8 mouse cellular contexts compared by ENCODE assay signal in the genomic region with DNA sequence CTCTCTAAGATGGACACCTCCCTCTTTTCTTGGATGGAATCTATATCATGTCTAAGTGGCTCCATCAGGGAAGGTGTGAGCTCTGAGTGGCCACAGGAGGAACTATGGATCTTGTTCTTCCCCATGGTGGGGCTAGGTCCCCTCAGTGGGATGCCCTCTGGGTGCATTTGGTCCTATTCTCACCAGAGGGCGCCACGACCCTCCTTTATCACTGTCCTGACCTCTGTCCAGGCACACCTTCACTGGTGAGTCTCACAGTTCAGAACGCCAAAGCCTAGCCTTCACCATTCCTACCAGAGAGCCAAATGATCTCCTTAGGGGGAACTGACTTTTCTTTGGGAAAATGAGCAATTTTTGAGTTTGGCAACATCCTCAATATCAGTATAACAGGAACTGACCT.
DNase-seq lines count a peak whose midpoint lies in the region; ATAC-seq and TF ChIP-seq lines count a peak whose summit lies in the region.

No protein-coding gene starts in this region.

- intact Hi-C loops in left cerebral cortex, postnatal 4 days (cut with DNase I) = no loop called here

- WGBS in embryonic facial prominence, embryonic 14.5 days = 18% methylated on average over 3 of the region's 3 CpGs
- 5% methylated on average over 3 of the region's 3 CpGs for whole genome bisulfite sequencing in small intestine, adult 2 months
- 21% methylated on average over 3 of the region's 3 CpGs for WGBS in midbrain, embryonic 15.5 days

- peaks cover 5% of the 10 kb centered on the region for H3K4me1 ChIP-seq in embryonic facial prominence, embryonic 14.5 days (ENCODE audit: control insufficient read depth, insufficient read depth, low read length)
- no peaks in the 10 kb centered on the region for H3K4me1 ChIP-seq in small intestine, adult 2 months (ENCODE audit: control insufficient read depth, insufficient read depth, insufficient read length, low read length)
- no peaks in the 10 kb centered on the region for H3K4me1 ChIP-seq in midbrain, embryonic 15.5 days

- H3K27me3 ChIP-seq in embryonic facial prominence, embryonic 14.5 days (replicated peaks; ENCODE audit: control insufficient read depth, insufficient read depth, low read length) = no peaks in the 10 kb centered on the region
- H3K27me3 ChIP-seq in small intestine, adult 2 months (ENCODE audit: control insufficient read depth, insufficient read depth, low read length) = no peaks in the 10 kb centered on the region
- H3K27me3 ChIP-seq in midbrain, embryonic 15.5 days (replicated peaks) = no peaks in the 10 kb centered on the region

- no peak overlapping the region for H3K9ac ChIP-seq in embryonic facial prominence, embryonic 14.5 days (ENCODE audit: low read depth, low read length)
- no peak overlapping the region for H3K9ac ChIP-seq in midbrain, embryonic 15.5 days

- TF ChIP-seq POLR2A in small intestine, adult 2 months (IDR thresholded peaks at IDR 0.05; ENCODE audit: low read depth, low read length) = no peak

- ATAC-seq in embryonic facial prominence, embryonic 14.5 days (ENCODE audit: low read depth) = no peak
- no peak for ATAC-seq in midbrain, embryonic 15.5 days (replicated peaks)

- no peaks in the 10 kb centered on the region for H3K9me3 ChIP-seq in embryonic facial prominence, embryonic 14.5 days (ENCODE audit: control insufficient read depth, low read length)
- H3K9me3 ChIP-seq in midbrain, embryonic 15.5 days = no peaks in the 10 kb centered on the region

- peak; percentile 27 for DNase-seq in left cerebral cortex, postnatal 4 days
- DNase-seq in left cerebral cortex, adult 18-20 months (ENCODE audit: low spot score in 2 of 2) = no peak
- DNase-seq in R1 (ENCODE audit: low read depth, low spot score) = peak; percentile 45
- peak; percentile 13 for DNase-seq in embryonic facial prominence, embryonic 14.5 days (ENCODE audit: low spot score)
- DNase-seq in kidney, postnatal 10 days = peak; percentile 74
- no peak for DNase-seq in frontal cortex, postnatal 14 days (ENCODE audit: low spot score in 2 of 2)

- H3K4me2 ChIP-seq in embryonic facial prominence, embryonic 14.5 days (ENCODE audit: low read depth, low read length) = no peak overlapping the region
- no peak overlapping the region for H3K4me2 ChIP-seq in midbrain, embryonic 15.5 days

- no peak overlapping the region for H3K4me3 ChIP-seq in embryonic facial prominence, embryonic 14.5 days (ENCODE audit: low read depth, low read length)
- H3K4me3 ChIP-seq in small intestine, adult 2 months (ENCODE audit: low read depth, low read length) = no peak overlapping the region
- H3K4me3 ChIP-seq in midbrain, embryonic 15.5 days = no peak overlapping the region

- peak; percentile 57; the same call in 1 of the 2 replicates for TF ChIP-seq CTCF in small intestine, adult 2 months (IDR thresholded peaks at IDR 0.05; ENCODE audit: extremely low read depth, insufficient read length, insufficient replicate concordance, low read depth, low read length)

- no peaks in the 10 kb centered on the region for H3K36me3 ChIP-seq in embryonic facial prominence, embryonic 14.5 days (ENCODE audit: control insufficient read depth, insufficient read depth, low read length)
- no peaks in the 10 kb centered on the region for H3K36me3 ChIP-seq in small intestine, adult 2 months (ENCODE audit: control insufficient read depth, insufficient read depth, low read length)
- H3K36me3 ChIP-seq in midbrain, embryonic 15.5 days (replicated peaks) = no peaks in the 10 kb centered on the region

- no peak overlapping the region for H3K27ac ChIP-seq in embryonic facial prominence, embryonic 14.5 days (replicated peaks; ENCODE audit: low read depth, low read length)
- H3K27ac ChIP-seq in small intestine, adult 2 months (ENCODE audit: insufficient read depth, low read depth, low read length) = no peak overlapping the region
- H3K27ac ChIP-seq in midbrain, embryonic 15.5 days = no peak overlapping the region

Comparison
In these comparisons a context has a peak if more than half of its experiments do, and no peak if none do; other contexts are left out.
1. DNase-seq: peak in left cerebral cortex, postnatal 4 days (single experiment), R1 (single experiment), embryonic facial prominence, embryonic 14.5 days (single experiment) and kidney, postnatal 10 days (single experiment); none in left cerebral cortex, adult 18-20 months (0 of 2) and frontal cortex, postnatal 14 days (0 of 2).